Mouse (Mus musculus) adrenal gland, postnatal 14 days (tissue): ENCODE results near the gene Ngrn. TPM values are rescaled to one million over a fixed set of nuclear protein-coding genes. Genes with fewer than 3 reads are reported as not detected.

Experiments used
- DNase-seq: peaks from one replicate; pipeline ENCODE4 v3.0.0; 2021; ENCODE audit warnings: mixed read lengths
- long read RNA-seq, 2 experiments: library from polyadenylated mRNA; stranded (forward); transcript quantifications; one replicate each; pipeline ENCODE4 v2.0.0; 2021
- total RNA-seq: library from RNA; stranded (reverse); gene quantifications from 2 replicates; pipeline ENCODE4 v1.2.3, GENCODE M21; 2021

Ngrn gene
- 38.5 and 47.5 TPM in 2 replicates for total RNA-seq
- long read RNA-seq, experiment 1, transcript Ngrn-201 (3 exons, 1,317 nt), result major isoform, 41 of 64 reads
- long read RNA-seq, experiment 1, transcript Ngrn-202 (2 exons, 1,709 nt), result minor isoform, 20 of 64 reads
- long read RNA-seq, experiment 1, partial matches to known transcripts, result 3 of 64 reads
- long read RNA-seq, experiment 1, other reads (novel, unspliced or antisense), result 0 of 64 reads
- long read RNA-seq, experiment 2, transcript Ngrn-202 (2 exons, 1,709 nt), result minor isoform, 11 of 45 reads
- long read RNA-seq, experiment 2, transcript Ngrn-201 (3 exons, 1,317 nt), result major isoform, 29 of 45 reads
- long read RNA-seq, experiment 2, partial matches to known transcripts, result 5 of 45 reads
- long read RNA-seq, experiment 2, other reads (novel, unspliced or antisense), result 0 of 45 reads

DNA sequence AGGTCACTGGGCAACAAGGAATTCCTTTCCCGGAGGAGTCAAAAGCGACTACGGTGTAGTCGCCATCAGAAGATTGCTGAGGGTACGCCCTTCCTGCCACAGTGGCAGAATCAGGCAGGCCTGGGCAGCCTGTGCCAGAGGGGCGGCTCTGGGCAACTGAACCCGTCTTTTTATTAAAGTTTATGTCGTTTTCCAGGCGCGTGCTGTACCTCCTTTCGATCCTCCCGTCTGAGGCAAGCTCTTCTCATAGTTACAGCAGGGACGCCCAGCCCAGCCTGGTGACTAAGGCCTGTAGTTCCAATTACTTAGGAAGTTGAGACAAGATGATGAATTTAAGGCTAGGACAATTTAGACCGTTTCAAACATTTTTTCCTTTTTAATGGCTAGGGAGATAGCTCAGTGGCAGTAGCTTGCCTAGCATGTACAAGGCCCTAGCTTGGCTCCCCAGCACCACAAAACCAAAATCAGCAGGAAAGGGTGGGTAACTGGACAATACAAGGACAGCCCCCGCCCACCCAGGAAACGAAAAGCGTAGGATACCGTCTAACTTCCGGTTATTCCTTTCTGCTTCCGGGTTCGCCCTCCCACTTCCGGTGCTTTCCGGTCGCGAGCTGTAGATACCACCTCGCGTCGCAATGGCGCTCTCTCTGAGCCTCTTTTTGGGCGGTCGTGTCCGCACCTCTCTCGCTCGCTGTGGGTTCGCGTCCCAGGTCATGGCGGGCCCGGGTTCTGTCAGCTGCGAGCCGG, at the start of gene Ngrn:
TSS of gene Ngrn (plus strand) at position 591 of the 747 bp plus-strand sequence.
- DNase-seq, result peak; percentile 93

- DNase-seq, result no peak
These were observed 47.4 kb upstream of the Ngrn start for GRCm38 (mm10) chr7:80213604-80214003.

GRCm38 (mm10) chr7:80214459-80214858, 46.6 kb upstream of the Ngrn start:
- no peak for DNase-seq

DNA sequence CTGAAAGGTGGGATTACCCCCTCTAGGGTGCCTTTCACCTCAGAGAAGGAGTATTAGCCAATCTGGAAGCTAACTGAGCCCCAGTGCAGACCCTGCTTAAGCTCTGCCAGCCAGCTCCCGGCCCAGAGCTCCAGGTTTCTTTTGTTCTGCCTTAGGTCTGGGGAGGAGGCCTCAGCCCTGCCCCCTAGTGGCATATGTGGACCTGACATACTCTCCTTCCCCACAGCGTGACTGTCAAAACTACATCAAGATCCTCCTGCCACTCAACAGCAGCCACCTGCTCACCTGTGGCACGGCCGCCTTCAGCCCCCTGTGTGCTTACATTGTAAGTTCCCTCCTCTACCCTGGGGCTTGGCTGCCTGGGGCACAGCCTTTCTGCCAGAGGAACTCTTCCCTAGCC, 45.6 kb upstream of the Ngrn start:
- DNase-seq, result peak; percentile 89

DNA sequence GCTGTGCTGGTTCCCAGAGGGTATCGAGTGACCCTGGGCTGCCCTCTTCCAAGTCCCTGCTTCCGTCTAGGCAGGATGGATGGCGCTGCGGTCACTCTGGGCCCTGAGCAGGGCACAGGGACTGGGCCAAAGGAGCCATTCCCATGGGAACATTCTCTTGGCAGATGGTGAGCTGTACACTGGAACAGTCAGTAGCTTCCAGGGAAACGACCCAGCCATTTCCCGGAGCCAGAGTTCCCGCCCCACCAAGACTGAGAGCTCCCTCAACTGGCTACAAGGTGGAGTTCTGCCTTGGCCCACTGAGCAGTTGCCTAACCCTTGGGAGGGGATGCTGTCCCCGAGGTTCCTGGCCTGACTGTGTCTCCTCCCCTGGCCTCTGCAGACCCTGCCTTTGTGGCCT, 44.4 kb upstream of the Ngrn start:
- peak; percentile 82 for DNase-seq

DNA sequence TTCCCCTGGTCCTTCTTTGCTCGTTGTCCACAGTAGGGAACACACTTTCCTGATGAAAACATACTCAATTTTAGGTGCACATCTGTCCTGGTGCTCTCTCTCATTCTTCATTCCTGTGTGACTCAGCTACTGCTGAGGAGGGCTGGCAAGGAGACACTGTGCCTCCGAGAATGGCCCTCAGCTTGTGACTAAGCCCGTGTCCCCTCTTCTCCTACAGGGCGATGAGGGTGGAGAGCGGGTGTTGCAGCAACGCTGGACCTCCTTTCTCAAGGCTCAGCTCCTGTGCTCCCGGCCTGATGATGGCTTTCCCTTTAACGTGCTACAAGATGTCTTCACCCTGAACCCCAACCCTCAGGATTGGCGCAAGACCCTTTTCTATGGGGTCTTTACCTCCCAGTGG, 42.3 kb upstream of the Ngrn start:
- peak; percentile 71 for DNase-seq

DNA sequence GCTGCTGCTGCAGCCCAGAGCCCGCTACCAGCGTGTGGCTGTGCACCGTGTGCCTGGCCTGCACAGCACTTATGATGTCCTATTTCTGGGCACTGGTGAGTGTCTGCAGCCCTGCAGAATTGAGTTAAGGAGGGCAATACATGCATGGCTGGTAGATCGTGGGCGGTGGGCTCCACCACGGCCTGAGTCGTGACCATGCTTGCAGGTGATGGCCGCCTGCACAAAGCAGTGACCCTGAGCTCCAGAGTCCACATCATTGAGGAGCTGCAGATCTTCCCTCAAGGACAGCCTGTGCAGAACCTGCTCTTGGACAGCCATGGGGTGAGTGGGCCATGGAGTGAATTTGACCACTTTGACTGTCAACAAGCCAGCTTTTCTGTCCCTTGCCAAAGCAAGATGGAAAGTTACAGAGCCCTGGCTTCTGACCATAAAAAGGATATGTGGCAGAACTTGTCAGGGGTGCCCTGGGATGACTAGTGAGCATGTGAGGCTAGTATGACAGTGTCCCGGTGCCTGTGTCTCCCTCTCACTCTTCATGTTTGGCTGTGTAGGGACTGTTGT, 40.7 kb upstream of the Ngrn start:
- DNase-seq, result peak; percentile 54

- peak; percentile 7 for DNase-seq
These were observed 39.8 kb upstream of the Ngrn start for GRCm38 (mm10) chr7:80221179-80221750.

- no peak for DNase-seq
These were observed 34.0 kb upstream of the Ngrn start for GRCm38 (mm10) chr7:80227065-80227464.

GRCm38 (mm10) chr7:80230196-80230595, 30.8 kb upstream of the Ngrn start:
- no peak for DNase-seq

DNA sequence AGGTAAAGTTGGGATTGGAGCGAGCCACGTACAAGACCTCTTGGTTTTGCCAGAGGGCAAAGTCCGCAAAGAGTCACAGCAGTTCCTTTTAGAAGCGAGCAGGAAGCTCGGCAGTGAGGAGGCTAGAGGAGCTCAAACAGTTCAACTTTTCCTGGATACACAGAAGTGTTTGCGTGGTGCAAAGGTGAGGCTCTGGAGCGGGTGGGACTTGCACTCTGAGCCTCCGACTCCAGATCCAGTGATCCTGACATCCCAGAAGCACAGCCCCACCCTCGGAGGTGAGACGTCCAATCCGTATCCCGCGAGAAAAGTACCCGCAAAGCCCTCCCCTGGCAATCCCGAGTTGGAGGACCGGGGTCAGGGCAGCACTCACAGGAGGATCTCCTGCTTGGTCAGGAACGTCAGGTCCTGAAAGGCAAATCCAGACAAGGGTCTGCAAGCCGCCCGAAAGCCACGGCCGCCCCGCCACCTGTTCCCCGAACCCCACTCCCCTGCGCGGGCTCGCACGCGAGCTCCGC, 29.0 kb upstream of the Ngrn start:
- DNase-seq, result peak; percentile 77

DNA sequence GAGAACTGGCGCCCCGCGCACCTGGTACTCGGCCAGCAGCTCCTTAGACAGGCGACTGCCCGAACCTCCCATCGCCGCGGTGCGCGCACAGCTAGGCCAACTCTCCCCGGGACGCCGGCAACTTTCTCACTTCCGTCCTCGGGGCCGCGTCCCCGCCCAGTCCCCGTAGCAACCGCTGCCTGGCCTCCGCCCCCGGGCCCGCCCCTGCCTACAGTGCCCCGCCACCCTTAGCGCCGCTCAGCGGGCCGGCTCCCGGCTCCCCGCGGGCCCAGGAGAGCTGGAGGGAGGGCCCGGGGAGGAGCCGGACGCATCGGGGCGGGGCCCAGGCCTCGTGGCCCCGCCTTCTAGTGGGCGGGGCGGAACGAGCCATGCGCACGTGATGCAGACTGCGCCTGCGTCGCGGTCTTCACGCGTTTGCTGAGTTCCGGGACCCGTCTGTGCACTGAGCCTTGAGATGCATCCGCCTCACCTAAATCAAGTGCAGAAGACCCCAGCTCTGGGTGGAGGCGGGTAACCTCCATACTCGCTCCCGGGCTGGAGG, 28.5 kb upstream of the Ngrn start, which contains the start of the genes Cib1 and Gdpgp1:
TSS of gene Cib1 (minus strand) at position 325 of the 541 bp plus-strand sequence.
TSS of gene Gdpgp1 (plus strand) at position 377 of the 541 bp plus-strand sequence.
- peak; percentile 99 for DNase-seq

DNA sequence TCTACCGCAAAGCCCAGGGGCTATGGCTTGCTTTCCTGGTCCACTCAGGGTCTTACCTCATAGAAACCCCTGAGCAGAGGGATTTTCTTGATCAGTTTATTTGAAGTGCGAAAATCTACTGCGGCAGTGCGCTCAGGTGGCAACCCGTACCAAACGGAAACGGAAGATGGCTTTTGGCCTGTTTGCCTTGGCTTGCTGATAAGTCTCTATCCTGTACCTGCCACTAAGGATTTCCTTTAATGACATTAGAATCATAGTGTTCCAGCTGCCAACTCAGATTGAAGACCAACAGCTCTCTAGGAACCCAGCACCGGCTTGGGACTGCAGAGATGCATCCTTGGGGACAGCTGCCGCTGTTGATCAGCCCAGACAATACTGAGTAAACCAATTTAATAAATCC, 27.2 kb upstream of the Ngrn start:
- no peak for DNase-seq

GRCm38 (mm10) chr7:80238542-80238941, 22.5 kb upstream of the Ngrn start:
- no peak for DNase-seq

GRCm38 (mm10) chr7:80241661-80242060, 19.4 kb upstream of the Ngrn start:
- DNase-seq, result no peak

DNA sequence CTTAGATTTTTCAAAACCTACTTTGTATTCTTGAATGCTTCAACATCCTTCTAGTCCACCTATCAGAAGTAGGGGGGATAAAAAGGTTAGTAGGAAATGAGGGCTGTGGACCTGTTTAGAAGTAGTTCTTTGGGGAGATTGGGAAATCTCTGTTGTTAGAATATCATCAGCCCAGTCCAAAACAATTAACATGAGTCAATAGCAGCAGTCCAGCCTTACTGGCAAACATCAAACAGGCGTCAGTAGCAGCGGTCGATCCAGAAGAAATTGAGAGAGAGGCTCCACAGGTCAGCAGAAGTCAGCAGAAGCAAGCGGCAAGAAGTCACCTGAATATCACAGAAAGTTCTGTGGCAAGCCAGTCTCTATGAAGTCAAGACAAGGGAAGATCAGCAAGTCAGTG, 16.2 kb upstream of the Ngrn start:
- no peak for DNase-seq

GRCm38 (mm10) chr7:80246148-80246721, 14.8 kb upstream of the Ngrn start, which contains the start of gene Ttll13:
Gene Ttll13 (plus strand): TSS chr7:80246376.
- peak; percentile 99 for DNase-seq

- no peak for DNase-seq
These were observed 14.2 kb upstream of the Ngrn start for GRCm38 (mm10) chr7:80246859-80247258.

DNA sequence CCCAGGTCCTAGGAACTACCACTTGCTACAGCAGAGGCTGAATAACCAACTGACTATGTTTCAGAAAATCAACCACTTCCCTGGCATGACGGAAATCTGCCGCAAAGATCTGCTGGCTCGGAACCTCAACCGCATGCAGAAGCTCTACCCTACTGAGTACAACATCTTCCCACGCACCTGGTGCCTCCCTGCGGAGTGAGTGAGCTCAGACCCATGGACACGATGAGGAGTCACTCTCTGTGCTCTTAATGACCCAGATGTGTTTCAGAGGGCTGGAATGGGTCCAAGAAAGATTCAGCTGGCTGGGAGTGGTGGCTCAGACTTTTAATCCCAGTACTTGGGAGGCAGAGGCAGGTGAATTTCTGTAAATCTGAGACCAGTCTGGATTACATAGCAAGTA, 8.6 kb upstream of the Ngrn start:
- no peak for DNase-seq

DNA sequence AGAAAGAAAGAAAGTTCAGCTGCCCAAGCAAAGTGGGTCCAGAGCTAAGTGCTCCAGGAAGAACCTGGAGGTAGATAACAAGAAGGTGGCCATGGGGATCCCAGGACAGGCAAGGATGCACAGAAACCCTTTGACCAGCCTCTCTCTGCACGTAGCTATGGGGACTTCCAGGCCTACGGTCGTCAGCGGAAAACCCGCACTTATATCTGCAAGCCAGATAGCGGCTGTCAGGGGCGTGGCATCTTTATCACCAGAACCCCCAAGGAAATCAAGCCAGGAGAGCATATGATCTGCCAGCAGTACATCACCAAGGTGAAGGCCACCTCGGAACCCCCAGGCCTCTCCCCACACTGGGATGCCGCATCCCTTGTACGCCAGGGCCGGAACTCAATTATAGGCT, 8.1 kb upstream of the Ngrn start:
- DNase-seq, result no peak

- no peak for DNase-seq
These were observed 5.0 kb upstream of the Ngrn start for GRCm38 (mm10) chr7:80255981-80256380.

GRCm38 (mm10) chr7:80257706-80258105, 3.3 kb upstream of the Ngrn start:
- no peak for DNase-seq
